Mouse (Mus musculus) adrenal gland, postnatal 36 days (tissue): ENCODE measurements around the gene Fam32a. TPM values are rescaled to one million over a fixed set of nuclear protein-coding genes. Genes with fewer than 3 reads are reported as not detected.

ENCODE experiments used
- DNase-seq, 2 experiments: peaks; one replicate each; pipeline ENCODE4 v3.0.0; 2021; ENCODE audit warnings: mixed read lengths in 1 of 2
- total RNA-seq, 2 experiments: library from RNA; stranded (reverse); gene quantifications; 2 replicates each; pipeline ENCODE4 v1.2.3; 2021

Fam32a gene
- total RNA-seq, 2 experiments from 2014 or later, result 46.9 to 61.4 TPM

- no peak for DNase-seq
These were observed 53.7 kb downstream of the Fam32a start for GRCm38 (mm10) chr8:72273111-72273770.

- DNase-seq, result no peak
These were observed 54.3 kb downstream of the Fam32a start for GRCm38 (mm10) chr8:72273807-72274206.

Other genes starting within 250 kb of the Fam32a start
- 1 to 10 TPM; 4.8 to 6.0 TPM for gene Cyp4f18, start 210.1 kb upstream of the Fam32a start, total RNA-seq
- gene Olfr372, start 178.5 kb upstream of the Fam32a start, total RNA-seq, result not detected
- gene Olfr373, start 136.6 kb upstream of the Fam32a start, total RNA-seq, result not detected
- gene Olfr374, start 112.7 kb upstream of the Fam32a start, total RNA-seq, result not detected
- 100 to 1,000 TPM; 198 to 284 TPM for gene Tpm4, start 84.8 kb upstream of the Fam32a start, total RNA-seq
- gene Rab8a, start 58.5 kb upstream of the Fam32a start, total RNA-seq, result 10 to 100 TPM; 56.8 to 67.0 TPM
- not detected for gene Hsh2d, start 30.1 kb upstream of the Fam32a start, total RNA-seq
- gene Cib3, start 6.9 kb upstream of the Fam32a start, total RNA-seq, result under 1 TPM in 1 of 2 experiments, not detected in 1; 0.72 TPM
- not detected for gene Gm11034, start 6.1 kb upstream of the Fam32a start, total RNA-seq
- gene Ap1m1, start 20.3 kb downstream of the Fam32a start, total RNA-seq, result 10 to 100 TPM; 59.4 to 61.3 TPM
- 10 to 100 TPM in 1 of 2 experiments, 1 to 10 TPM in 1; 5.8 to 20.3 TPM for gene Gm10282, start 85.5 kb downstream of the Fam32a start, total RNA-seq
- 10 to 100 TPM; 45.2 to 67.5 TPM for gene Klf2, start 99.3 kb downstream of the Fam32a start, total RNA-seq
- gene Eps15l1, start 201.7 kb downstream of the Fam32a start, total RNA-seq, result 10 to 100 TPM; 38.6 to 52.6 TPM
- gene Calr3, start 224.1 kb downstream of the Fam32a start, total RNA-seq, result 1 to 10 TPM; 3.7 to 4.3 TPM
- 1 to 10 TPM; 7.1 to 8.1 TPM for gene 1700030K09Rik, start 224.2 kb downstream of the Fam32a start, total RNA-seq